Mouse (Mus musculus): ENCODE data around the gene Igf1r. TPM values are rescaled to one million over a fixed set of nuclear protein-coding genes. Genes with fewer than 3 reads are reported as not detected.
"Not testable (repeated sequence)": the region's sequence is repeated elsewhere in the genome, so short reads cannot be mapped to it uniquely, and the experiment has no call there.

Gene Igf1r
- polyA plus RNA-seq, 1 experiment from 2014 or later = 23.2 TPM

DNA sequence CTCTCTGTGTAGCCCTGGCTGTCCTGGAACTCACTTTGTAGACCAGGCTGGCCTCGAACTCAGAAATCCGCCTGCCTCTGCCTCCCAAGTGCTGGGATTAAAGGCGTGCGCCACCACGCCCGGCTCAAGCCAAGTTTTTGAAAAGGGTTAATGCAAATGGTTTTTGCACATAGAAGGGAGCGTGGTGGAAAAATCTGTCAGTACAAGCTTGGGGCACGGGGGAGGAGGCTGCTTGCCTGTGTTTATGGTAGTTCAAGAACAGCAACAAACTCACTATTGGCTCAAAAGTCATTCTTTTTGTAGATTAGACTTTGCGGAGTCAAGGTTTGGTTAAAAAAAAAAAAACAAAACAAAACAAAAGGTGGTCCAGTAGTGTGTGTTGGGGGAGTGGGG lies 322.8 kb downstream of the Igf1r start:
- WGBS = 46% methylated on average over 9 of the region's 9 CpGs
- not testable (repeated sequence) for H3K4me1 ChIP-seq (ENCODE audit: control insufficient read depth, insufficient read depth, low read length); H3K27ac ChIP-seq (ENCODE audit: low read length); H3K27me3 ChIP-seq (ENCODE audit: control insufficient read depth, insufficient read depth, low read length); ATAC-seq (ENCODE audit: insufficient number of reproducible peaks, insufficient read depth, low FRiP score, low read depth); H3K9me3 ChIP-seq (ENCODE audit: control insufficient read depth, low read depth, low read length); H3K9ac ChIP-seq (replicated peaks; ENCODE audit: low read depth, low read length); H3K36me3 ChIP-seq (ENCODE audit: control insufficient read depth, insufficient read depth, low read length)
- H3K4me3 ChIP-seq (ENCODE audit: low read depth, low read length) = peak overlapping the region; percentile 29
- peak overlapping the region; percentile 66 for H3K4me2 ChIP-seq (replicated peaks; ENCODE audit: low read depth, low read length)

GRCm38 (mm10) chr7:68275838-68276731 lies 323.5 kb downstream of the Igf1r start:
- 8% methylated on average over 36 of the region's 36 CpGs for WGBS
- Histone ChIP-seq H3K27me3 (ENCODE audit: control insufficient read depth, insufficient read depth, low read length) (no peaks in the 10 kb centered on the region), H3K36me3 (ENCODE audit: control insufficient read depth, insufficient read depth, low read length) (no peaks in the 10 kb centered on the region), H3K27ac (ENCODE audit: low read length) (no peak overlapping the region), H3K4me3 (ENCODE audit: low read depth, low read length) (peak overlapping the region; percentile 29), H3K9me3 (ENCODE audit: control insufficient read depth, low read depth, low read length) (no peaks in the 10 kb centered on the region), H3K9ac (replicated peaks; ENCODE audit: low read depth, low read length) (no peak overlapping the region), H3K4me2 (replicated peaks; ENCODE audit: low read depth, low read length) (peak overlapping the region; percentile 66), H3K4me1 (ENCODE audit: control insufficient read depth, insufficient read depth, low read length) (peaks cover 8% of the 10 kb centered on the region; the same call in 1 of the 2 replicates)
- no peak for ATAC-seq (ENCODE audit: insufficient number of reproducible peaks, insufficient read depth, low FRiP score, low read depth)

DNA sequence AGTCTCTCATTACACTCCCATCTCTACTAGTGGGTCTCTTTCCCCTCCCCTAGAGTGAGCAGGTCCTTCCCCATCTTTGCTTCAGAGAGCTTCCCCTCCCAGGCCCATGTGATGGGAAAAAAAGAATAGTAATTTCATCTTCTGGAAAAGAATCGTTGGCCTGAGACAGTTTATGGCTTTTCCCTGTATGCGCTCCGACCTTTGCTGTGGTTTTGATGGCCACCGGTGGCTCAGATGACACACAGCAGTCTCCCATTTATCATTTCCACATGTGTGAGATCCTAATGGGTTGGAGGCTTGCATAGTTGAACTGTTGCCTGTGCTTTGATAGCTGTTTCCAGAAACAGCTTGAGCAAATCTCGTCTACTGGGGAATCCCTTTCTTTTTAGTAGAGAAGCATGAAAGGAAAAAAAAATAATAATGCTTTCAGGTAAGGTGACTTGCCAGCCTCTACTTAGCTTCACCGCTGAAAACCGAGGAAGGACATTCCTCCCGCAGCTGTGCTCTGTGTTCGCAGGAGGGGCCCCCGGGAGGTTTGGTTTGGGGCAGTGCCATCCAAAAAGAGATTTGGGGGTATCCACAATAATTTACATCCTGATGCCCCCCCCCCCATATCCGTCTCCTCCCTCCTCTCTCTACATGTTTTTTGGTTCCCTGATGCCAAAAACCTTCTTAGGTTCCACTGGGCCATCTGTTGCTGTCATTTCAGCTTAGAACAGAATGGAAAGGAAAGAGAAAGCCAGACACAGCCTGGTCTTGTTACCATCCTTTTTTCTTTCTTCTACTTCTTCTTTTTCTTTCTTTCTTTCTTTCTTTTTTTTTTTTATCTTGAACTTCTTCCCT lies 324.6 kb downstream of the Igf1r start:
- Histone ChIP-seq H3K36me3 (ENCODE audit: control insufficient read depth, insufficient read depth, low read length) (no peaks in the 10 kb centered on the region), H3K9ac (replicated peaks; ENCODE audit: low read depth, low read length) (no peak overlapping the region), H3K27ac (ENCODE audit: low read length) (no peak overlapping the region), H3K4me1 (ENCODE audit: control insufficient read depth, insufficient read depth, low read length) (peaks cover 8% of the 10 kb centered on the region; the same call in 1 of the 2 replicates), H3K4me2 (replicated peaks; ENCODE audit: low read depth, low read length) (no peak overlapping the region), H3K27me3 (ENCODE audit: control insufficient read depth, insufficient read depth, low read length) (no peaks in the 10 kb centered on the region), H3K9me3 (ENCODE audit: control insufficient read depth, low read depth, low read length) (no peaks in the 10 kb centered on the region), H3K4me3 (ENCODE audit: low read depth, low read length) (no peak overlapping the region)
- 27% methylated on average over 11 of the region's 11 CpGs for WGBS
- ATAC-seq (ENCODE audit: insufficient number of reproducible peaks, insufficient read depth, low FRiP score, low read depth) = no peak

GRCm38 (mm10) chr7:68277897-68278270 lies 325.3 kb downstream of the Igf1r start:
- Histone ChIP-seq H3K27me3 (ENCODE audit: control insufficient read depth, insufficient read depth, low read length) (no peaks in the 10 kb centered on the region), H3K27ac (ENCODE audit: low read length) (no peak overlapping the region), H3K9me3 (ENCODE audit: control insufficient read depth, low read depth, low read length) (no peaks in the 10 kb centered on the region), H3K4me3 (ENCODE audit: low read depth, low read length) (no peak overlapping the region), H3K4me1 (ENCODE audit: control insufficient read depth, insufficient read depth, low read length) (peaks cover 8% of the 10 kb centered on the region; the same call in 1 of the 2 replicates), H3K4me2 (replicated peaks; ENCODE audit: low read depth, low read length) (no peak overlapping the region), H3K36me3 (ENCODE audit: control insufficient read depth, insufficient read depth, low read length) (no peaks in the 10 kb centered on the region), H3K9ac (replicated peaks; ENCODE audit: low read depth, low read length) (no peak overlapping the region)
- ATAC-seq (ENCODE audit: insufficient number of reproducible peaks, insufficient read depth, low FRiP score, low read depth) = no peak
- 71% methylated on average over 4 of the region's 4 CpGs for WGBS

DNA sequence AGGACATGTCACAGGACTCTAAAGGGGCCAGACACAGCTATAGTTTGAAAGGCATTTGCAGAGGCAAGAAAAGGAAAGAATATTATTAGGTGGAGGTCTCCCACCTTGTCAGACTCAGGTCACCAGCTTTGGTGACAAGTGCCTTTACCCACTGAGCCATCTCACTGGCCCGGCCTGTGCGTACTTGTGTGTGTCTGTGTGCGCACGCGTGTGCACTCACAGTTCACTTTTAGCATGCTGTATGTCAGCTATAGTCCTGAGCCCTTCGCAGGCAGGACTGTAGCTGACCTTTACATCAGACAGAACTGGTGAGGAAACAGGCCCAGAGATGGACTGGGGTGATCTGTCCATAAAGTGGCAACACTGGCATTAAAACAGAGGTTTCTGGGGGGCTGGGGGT lies 325.8 kb downstream of the Igf1r start:
- no peaks in the 10 kb centered on the region for H3K27me3 ChIP-seq (ENCODE audit: control insufficient read depth, insufficient read depth, low read length)
- H3K4me1 ChIP-seq (ENCODE audit: control insufficient read depth, insufficient read depth, low read length) = peaks cover 8% of the 10 kb centered on the region; the same call in 1 of the 2 replicates
- no peak overlapping the region for H3K9ac ChIP-seq (replicated peaks; ENCODE audit: low read depth, low read length)
- WGBS = 98% methylated on average over 6 of the region's 6 CpGs
- no peaks in the 10 kb centered on the region for H3K36me3 ChIP-seq (ENCODE audit: control insufficient read depth, insufficient read depth, low read length)
- no peak overlapping the region for H3K4me2 ChIP-seq (replicated peaks; ENCODE audit: low read depth, low read length)
- no peak for ATAC-seq (ENCODE audit: insufficient number of reproducible peaks, insufficient read depth, low FRiP score, low read depth)
- no peaks in the 10 kb centered on the region for H3K9me3 ChIP-seq (ENCODE audit: control insufficient read depth, low read depth, low read length)
- H3K4me3 ChIP-seq (ENCODE audit: low read depth, low read length) = no peak overlapping the region
- no peak overlapping the region for H3K27ac ChIP-seq (ENCODE audit: low read length)

- Histone ChIP-seq H3K9ac (replicated peaks; ENCODE audit: low read depth, low read length) (no peak overlapping the region), H3K4me2 (replicated peaks; ENCODE audit: low read depth, low read length) (no peak overlapping the region), H3K27me3 (ENCODE audit: control insufficient read depth, insufficient read depth, low read length) (no peaks in the 10 kb centered on the region), H3K9me3 (ENCODE audit: control insufficient read depth, low read depth, low read length) (no peaks in the 10 kb centered on the region), H3K4me3 (ENCODE audit: low read depth, low read length) (no peak overlapping the region), H3K27ac (ENCODE audit: low read length) (no peak overlapping the region), H3K4me1 (ENCODE audit: control insufficient read depth, insufficient read depth, low read length) (peaks cover 8% of the 10 kb centered on the region; the same call in 1 of the 2 replicates), H3K36me3 (ENCODE audit: control insufficient read depth, insufficient read depth, low read length) (no peaks in the 10 kb centered on the region)
- WGBS = 68% methylated on average over 6 of the region's 6 CpGs
- ATAC-seq (ENCODE audit: insufficient number of reproducible peaks, insufficient read depth, low FRiP score, low read depth) = no peak
Observed at GRCm38 (mm10) chr7:68278908-68279307, 326.3 kb downstream of the Igf1r start.

DNA sequence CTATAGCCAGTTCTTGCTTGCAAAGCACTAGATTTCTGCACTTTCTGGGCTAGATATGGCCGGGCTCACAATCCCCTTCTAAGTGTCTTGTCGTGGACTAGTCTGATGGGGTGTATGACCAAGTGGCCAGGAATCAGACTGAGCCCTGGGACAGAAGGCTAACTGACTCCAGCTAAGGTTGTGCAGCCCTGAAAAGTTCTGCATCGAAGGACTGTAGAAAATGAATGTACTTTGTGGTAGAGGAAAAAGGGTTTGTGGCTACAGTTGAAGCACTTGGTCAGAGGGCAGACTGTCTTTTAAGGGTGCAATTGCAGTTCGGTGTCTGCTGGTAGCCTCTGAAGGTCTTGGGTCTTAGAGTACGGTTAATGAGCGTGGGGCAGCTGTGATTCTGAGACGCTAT lies 326.9 kb downstream of the Igf1r start:
- ATAC-seq (ENCODE audit: insufficient number of reproducible peaks, insufficient read depth, low FRiP score, low read depth) = no peak

DNA sequence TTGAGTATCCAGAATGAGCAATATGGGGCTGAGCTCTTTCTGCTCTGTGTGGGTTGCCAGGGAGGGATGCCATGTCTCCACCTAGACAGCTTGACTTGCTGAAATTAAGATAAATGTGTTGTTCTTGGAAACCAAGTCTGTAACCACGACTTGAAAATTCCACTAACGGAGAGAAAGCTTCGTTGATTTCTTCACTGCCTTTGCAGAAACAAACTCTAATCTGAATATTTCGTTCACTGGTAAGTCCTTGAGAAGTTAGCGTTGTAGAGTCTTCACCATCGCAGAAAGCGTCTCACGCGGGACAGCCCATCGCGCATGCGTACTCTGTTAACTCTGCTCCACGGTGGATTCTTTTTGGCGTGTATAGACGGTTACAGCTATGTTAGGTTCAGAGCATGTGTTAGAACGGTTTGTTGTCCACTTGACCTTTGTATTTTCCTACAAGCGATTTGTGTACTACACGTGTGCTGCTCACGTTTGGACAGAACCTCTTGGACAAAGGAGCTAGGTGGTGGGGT lies 327.8 kb downstream of the Igf1r start:
- Histone ChIP-seq H3K4me3 (ENCODE audit: low read depth, low read length) (no peak overlapping the region), H3K36me3 (ENCODE audit: control insufficient read depth, insufficient read depth, low read length) (no peaks in the 10 kb centered on the region), H3K27me3 (ENCODE audit: control insufficient read depth, insufficient read depth, low read length) (no peaks in the 10 kb centered on the region), H3K9me3 (ENCODE audit: control insufficient read depth, low read depth, low read length) (no peaks in the 10 kb centered on the region), H3K4me1 (ENCODE audit: control insufficient read depth, insufficient read depth, low read length) (peaks cover 8% of the 10 kb centered on the region; the same call in 1 of the 2 replicates), H3K4me2 (replicated peaks; ENCODE audit: low read depth, low read length) (no peak overlapping the region), H3K27ac (ENCODE audit: low read length) (no peak overlapping the region), H3K9ac (replicated peaks; ENCODE audit: low read depth, low read length) (no peak overlapping the region)
- ATAC-seq (ENCODE audit: insufficient number of reproducible peaks, insufficient read depth, low FRiP score, low read depth) = no peak
- WGBS = 87% methylated on average over 19 of the region's 19 CpGs

More for the DNA sequence above, 326.9 kb downstream of the Igf1r start:
- no peaks in the 10 kb centered on the region for H3K27me3 ChIP-seq (ENCODE audit: control insufficient read depth, insufficient read depth, low read length)
- H3K9ac ChIP-seq (replicated peaks; ENCODE audit: low read depth, low read length) = no peak overlapping the region
- no peaks in the 10 kb centered on the region for H3K36me3 ChIP-seq (ENCODE audit: control insufficient read depth, insufficient read depth, low read length)
- 88% methylated on average over 7 of the region's 7 CpGs for WGBS
- H3K4me2 ChIP-seq (replicated peaks; ENCODE audit: low read depth, low read length) = no peak overlapping the region
- H3K4me3 ChIP-seq (ENCODE audit: low read depth, low read length) = no peak overlapping the region
- peaks cover 8% of the 10 kb centered on the region; the same call in 1 of the 2 replicates for H3K4me1 ChIP-seq (ENCODE audit: control insufficient read depth, insufficient read depth, low read length)
- H3K9me3 ChIP-seq (ENCODE audit: control insufficient read depth, low read depth, low read length) = no peaks in the 10 kb centered on the region
- no peak overlapping the region for H3K27ac ChIP-seq (ENCODE audit: low read length)

All from stomach, embryonic 14.5 days (tissue).